Mouse (Mus musculus): Measurements from ENCODE around the gene Commd8.

Gene Commd8

DNA sequence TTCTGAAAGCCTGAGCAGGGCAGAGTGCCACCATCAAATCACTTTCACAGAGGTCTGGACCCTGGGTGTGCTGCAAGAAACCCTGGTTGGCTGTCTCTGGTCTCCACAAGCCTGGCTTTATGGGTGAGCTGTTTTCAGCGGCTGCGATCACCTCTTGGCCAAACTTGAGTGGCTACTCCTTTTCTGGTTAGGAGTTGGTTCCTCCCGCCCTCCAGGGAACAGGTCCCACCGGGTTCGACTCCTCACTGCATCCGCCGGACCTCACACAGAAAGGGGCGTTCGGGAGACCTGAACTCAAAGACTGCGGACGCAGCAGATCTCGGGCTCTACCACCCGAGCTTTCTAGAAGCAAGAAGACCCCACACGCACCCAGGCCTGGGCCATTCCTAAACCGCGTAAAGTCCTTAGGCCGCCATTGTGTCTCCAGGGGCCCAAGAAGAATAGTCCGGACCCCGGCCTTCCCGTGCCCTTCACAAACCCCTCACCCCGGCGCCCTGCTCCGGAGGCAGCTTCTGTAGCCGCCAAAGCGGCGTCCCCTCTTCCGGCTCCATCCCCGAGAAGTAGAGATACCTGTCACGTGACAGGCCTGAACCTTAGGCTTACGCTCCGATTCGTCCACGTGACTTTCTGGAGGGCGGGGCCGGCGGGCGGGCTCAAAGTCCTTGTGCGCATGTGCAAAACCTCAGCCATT is at the start of gene Commd8:
TSS of gene Commd8 (minus strand) at position 596 of the 691 bp plus-strand sequence.
- in situ Hi-C loops (cut with MboI, MseI): no loop called here

DNA sequence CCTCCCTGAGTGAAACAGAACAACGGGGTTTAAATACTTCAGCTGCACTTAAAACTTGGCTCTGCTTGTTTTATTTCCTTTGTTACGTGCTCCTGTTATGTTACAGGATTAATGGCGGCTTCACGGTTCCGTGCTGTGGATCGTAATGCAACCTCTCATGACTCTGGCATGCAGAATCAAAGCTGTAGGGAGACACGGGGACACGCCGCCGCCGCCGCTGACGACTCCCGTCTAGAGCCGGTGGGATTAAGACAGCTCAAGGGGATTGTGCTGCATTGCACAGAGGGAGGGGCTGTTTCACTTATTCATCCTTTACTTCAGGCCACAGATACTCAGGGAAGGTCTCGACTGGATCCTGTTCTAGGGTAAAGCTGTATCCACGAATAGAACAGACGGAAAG is 43.8 kb upstream of the Commd8 start:
- in situ Hi-C loops (cut with MboI, MseI): no loop called here

DNA sequence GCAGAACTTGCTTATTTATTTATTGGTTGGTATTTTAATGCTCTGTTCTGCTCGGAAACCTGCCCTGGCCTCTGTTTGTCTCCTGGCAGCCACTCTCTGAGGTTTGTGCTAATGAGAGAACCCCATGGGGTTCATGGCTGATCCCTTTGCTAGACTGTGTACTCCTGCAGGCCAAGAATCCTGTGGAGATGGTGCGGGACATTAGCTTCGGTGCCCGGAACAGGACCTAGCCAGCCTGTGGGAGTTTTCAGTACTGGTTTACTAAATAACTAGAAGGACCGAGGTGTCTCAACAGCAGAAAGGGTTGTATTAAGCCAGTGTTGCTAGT is 42.8 kb upstream of the Commd8 start:
- in situ Hi-C loops (cut with MboI, MseI): no loop called here

- in situ Hi-C loops (cut with MboI, MseI): no loop called here
Measured at GRCm38 (mm10) chr5:72210123-72210811, 42.3 kb upstream of the Commd8 start.

- in situ Hi-C loops (cut with MboI, MseI): no loop called here
Measured at GRCm38 (mm10) chr5:72208515-72208914, 40.5 kb upstream of the Commd8 start.

GRCm38 (mm10) chr5:72205271-72205670 is 37.3 kb upstream of the Commd8 start:
- in situ Hi-C loops (cut with MboI, MseI): no loop called here

DNA sequence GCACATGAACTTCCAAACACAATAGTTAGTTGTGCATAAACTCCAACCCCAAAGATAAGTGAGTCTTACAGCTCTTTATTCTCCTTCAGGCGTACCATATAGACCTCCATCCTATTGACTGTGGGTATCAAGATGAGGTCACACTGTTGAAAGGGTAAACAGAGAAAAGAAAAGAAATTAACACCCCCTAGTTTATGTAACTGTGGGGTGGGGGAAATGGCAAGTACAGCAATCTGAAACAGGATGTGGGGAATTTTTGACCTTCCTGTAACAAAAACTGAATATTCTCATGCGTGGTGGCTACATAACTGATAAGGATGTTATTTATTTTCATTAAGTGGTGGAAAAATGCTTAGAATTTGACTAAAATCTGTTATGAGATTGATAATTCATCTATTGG is 36.5 kb upstream of the Commd8 start:
- in situ Hi-C loops (cut with MboI, MseI): no loop called here

DNA sequence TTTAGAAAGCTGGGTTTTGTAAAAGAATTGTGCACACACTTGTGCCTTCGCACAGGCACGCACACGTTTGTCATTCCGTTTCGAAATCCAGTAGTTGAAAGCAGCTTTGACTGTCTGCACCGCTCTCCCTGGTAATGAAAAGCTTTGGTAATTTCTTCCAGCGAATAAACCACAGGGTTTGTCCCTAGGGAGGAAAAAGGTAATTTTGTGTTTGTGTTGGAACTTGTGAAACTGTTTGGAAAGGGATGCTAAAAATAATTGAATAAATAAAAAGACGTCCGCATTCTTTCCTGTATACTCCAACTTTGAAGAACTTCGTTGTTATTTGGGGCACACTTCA is 35.7 kb upstream of the Commd8 start:
- in situ Hi-C loops (cut with MboI, MseI): no loop called here

- in situ Hi-C loops (cut with MboI, MseI): no loop called here
Measured at GRCm38 (mm10) chr5:72203028-72203733, 35.2 kb upstream of the Commd8 start.

GRCm38 (mm10) chr5:72202016-72202415 is 34.0 kb upstream of the Commd8 start:
- in situ Hi-C loops (cut with MboI, MseI): no loop called here

GRCm38 (mm10) chr5:72201600-72201999 is 33.6 kb upstream of the Commd8 start:
- in situ Hi-C loops (cut with MboI, MseI): no loop called here

GRCm38 (mm10) chr5:72195442-72195841 is 27.5 kb upstream of the Commd8 start:
- in situ Hi-C loops (cut with MboI, MseI): no loop called here

GRCm38 (mm10) chr5:72191932-72192331 is 23.9 kb upstream of the Commd8 start:
- in situ Hi-C loops (cut with MboI, MseI): no loop called here

DNA sequence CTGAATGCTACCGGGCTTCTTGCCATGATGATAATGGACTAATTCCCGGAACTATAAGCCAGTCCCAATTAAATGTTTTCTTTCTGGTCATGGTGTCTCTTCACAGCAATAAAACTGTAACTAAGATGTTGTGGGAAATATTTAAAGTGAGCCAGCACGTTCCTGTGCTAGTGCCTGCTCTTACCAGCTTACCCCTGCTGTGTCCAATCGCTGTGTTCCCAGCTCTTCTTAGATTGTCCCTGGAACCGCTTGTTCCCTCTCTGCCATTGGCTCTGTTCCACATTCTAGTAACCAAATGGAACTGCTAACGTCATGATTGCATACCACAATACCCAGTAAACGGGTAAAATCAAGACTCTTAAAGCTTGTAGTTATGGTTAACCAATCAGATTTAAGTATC is 23.2 kb upstream of the Commd8 start:
- in situ Hi-C loops (cut with MboI, MseI): no loop called here

DNA sequence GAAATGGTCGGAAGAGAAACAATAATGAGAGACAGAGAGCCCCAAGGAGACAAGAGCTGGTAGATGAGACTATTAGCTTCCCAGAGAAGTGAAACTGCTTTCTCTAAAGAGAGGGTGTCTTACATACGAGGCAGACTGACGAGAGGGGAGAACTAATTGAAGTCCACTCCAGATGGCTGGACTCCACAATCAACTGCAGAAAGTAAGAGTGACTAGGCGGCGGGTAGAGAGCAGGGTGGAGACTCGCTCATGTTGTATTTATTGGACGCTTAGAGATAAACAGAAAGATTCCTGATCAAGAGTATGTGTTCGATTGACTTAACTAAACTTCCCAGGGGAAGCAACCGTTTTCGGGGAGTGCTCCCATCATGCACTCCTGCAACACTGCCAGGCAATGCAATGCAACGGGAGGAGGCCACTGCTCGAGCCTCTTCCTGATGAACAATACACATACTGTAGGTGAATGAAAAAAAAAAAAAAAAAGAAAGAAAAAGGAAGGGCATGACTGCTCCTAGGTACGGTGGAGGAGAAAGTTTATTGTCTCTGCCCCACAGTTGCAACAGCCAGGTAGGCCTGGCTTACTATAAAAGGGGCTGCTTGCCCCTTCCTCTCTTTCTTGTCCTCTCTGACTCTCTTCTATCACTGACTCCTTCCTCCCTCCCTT is 16.6 kb upstream of the Commd8 start:
- in situ Hi-C loops (cut with MboI, MseI): no loop called here

DNA sequence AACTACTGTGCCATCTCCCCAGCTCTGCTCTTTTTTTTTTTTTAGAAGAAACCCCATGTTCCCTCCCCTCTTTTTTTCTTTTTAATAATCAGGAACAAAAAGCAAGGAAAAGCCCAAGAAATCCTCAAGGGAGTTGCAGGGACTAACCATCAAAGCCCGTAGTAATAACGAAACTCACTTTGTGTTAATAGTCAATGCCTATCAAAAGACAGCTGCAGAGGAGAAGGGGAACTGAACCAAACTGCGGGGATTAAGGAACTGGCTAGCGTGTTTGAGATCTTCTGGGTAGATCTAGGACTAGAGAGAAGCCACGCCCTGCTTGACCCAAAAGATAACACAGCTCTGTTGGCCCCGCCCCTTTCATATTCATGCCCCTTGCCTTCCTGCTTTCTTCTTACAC is 15.9 kb upstream of the Commd8 start:
- in situ Hi-C loops (cut with MboI, MseI): no loop called here

DNA sequence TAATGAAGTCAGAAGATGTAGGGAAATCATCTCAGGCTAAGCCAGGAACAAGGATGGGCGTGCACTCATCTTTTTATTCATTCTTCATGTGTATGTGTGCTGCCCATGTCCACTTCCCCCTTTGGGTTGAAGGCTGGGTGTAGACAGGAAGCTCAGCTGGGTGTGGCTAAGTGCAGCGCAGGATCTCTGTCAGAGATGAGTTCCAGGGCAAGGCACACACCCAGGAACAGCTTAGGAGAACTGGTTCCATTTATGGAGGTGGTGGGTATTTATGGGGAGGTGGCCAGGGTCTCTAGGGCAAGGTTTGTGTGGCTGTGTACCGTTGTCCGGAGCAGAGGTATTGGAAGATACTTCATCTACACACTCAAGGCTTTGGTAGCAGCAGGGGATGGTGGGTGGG is 14.8 kb upstream of the Commd8 start:
- in situ Hi-C loops (cut with MboI, MseI): no loop called here

- in situ Hi-C loops (cut with MboI, MseI): no loop called here
Measured at GRCm38 (mm10) chr5:72181194-72181593, 13.2 kb upstream of the Commd8 start.

GRCm38 (mm10) chr5:72175530-72175929 is 7.5 kb upstream of the Commd8 start:
- in situ Hi-C loops (cut with MboI, MseI): no loop called here

GRCm38 (mm10) chr5:72175050-72175449 is 7.1 kb upstream of the Commd8 start:
- in situ Hi-C loops (cut with MboI, MseI): no loop called here

DNA sequence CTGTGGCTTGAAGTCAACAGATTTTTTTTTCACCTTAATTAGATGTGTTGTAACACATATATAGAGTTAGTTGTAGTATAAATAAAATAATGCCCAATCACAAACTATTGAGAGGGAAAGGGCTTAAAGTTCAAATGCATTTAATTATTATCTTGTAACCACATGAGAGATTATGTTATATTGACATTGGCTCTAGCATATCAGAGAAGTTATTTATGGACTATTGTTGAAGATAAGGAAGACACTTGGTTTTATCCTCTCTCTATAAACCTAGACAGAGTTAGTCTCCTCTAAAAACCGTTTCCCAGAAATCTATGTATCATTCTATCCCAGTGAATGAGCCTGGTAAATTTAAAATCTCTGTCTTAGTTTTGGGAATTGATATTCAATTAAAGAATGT is 5.5 kb upstream of the Commd8 start:
- in situ Hi-C loops (cut with MboI, MseI): loop anchor here (5.0 kb wide), 1 partner anchor 89 kb away; no protein-coding TSS in a partner anchor

DNA sequence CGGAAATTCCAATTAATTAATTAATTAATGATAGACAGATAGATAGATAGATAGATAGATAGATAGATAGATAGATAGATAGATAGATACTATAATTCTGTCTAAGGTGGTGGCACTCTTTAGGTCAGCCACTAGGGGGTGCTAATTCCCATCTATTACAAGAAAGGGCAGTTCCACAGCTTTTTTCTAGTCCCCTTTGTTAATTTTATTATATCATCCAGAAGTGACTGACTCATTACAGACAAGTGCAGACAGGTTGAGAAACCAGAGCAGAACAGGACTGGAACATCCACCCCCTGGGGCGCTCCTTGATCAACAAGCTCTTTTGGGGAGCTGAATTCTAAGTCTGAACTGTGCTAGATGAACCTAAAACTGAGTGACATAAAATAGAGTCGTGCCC is 4.7 kb upstream of the Commd8 start:
- in situ Hi-C loops (cut with MboI, MseI): loop anchor here (5.0 kb wide), 1 partner anchor 90 kb away; no protein-coding TSS in a partner anchor
